Mouse (Mus musculus): ENCODE results near the gene Rab11fip5. TPM values are rescaled to one million over a fixed set of nuclear protein-coding genes. Genes with fewer than 3 reads are reported as not detected.
A peak's percentile ranks its signal among the peaks of the same experiment; 100 is the strongest.

Rab11fip5 gene
- total RNA-seq, 2 experiments from 2014 or later = 60.7 to 61.2 TPM

GRCm38 (mm10) chr6:85350157-85350556 is 24.3 kb downstream of the Rab11fip5 start:
- no peak for DNase-seq (ENCODE audit: low spot score in 2 of 2)

DNA sequence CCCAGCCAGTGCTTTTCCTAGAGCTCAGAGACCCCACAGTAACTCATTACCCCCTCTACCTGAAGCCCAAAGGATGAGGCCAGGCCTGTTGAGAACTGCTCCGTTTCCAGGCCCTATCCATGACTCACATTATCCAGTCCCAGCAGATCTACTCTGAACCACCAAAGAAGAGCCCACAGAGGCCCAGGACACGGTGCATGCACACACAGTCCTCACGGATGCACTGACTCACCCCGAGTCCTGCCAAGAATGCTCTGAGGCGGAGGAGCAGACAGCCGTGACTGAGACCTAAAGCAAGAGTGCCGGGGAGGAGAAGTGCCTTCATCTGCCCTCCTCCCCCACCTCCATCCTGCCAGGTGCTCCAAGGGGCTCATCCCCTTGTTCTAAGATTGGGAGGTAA is 25.2 kb downstream of the Rab11fip5 start:
- peak in 1 of 2 experiments; percentile 48 for DNase-seq (ENCODE audit: low spot score in 2 of 2)

GRCm38 (mm10) chr6:85348133-85348532 is 26.3 kb downstream of the Rab11fip5 start:
- no peak for DNase-seq (ENCODE audit: low spot score in 2 of 2)

GRCm38 (mm10) chr6:85346028-85346634 is 28.3 kb downstream of the Rab11fip5 start:
- peak; percentile 76 to 93 for DNase-seq (ENCODE audit: low spot score in 2 of 2)

- peak in 1 of 2 experiments; percentile 29 for DNase-seq (ENCODE audit: low spot score in 2 of 2)
Measured at GRCm38 (mm10) chr6:85344929-85345328, 29.5 kb downstream of the Rab11fip5 start.

GRCm38 (mm10) chr6:85343027-85343426 is 31.4 kb downstream of the Rab11fip5 start:
- DNase-seq (ENCODE audit: low spot score in 2 of 2) = no peak

DNA sequence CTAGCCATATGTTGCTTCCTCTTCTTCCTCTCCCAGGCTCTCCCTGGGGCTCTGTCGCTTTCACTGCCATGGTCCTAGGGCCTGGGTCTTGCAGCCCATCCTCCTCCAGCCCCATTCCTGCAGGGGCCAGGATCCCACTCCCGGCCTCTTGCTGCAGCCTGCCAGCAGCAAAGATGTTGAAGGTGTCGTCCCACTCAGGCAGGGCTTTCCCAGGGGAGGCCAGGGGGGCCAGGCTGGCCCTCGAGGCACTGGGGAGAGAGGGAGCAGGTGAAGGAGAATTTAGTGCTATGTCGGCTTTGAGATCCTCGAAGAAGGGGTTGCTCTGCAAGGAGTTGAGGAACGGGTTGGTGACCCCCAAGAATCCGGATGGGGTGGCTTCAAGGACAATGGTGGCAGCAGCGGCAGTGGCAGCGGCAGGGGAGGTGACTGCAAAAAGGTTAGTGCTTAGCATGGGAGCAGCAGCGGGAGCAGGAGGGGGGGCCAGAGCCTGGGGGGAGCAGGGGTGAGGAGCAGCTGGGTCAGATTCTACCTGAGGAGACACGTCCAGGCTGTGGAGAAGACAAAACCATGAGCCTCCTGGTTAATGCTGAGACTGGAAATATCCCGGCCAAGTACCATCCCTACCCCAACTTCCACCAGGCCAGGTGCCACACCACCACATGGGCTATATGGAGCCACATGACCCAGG is 32.5 kb downstream of the Rab11fip5 start:
- no peak for DNase-seq (ENCODE audit: low spot score in 2 of 2)

DNA sequence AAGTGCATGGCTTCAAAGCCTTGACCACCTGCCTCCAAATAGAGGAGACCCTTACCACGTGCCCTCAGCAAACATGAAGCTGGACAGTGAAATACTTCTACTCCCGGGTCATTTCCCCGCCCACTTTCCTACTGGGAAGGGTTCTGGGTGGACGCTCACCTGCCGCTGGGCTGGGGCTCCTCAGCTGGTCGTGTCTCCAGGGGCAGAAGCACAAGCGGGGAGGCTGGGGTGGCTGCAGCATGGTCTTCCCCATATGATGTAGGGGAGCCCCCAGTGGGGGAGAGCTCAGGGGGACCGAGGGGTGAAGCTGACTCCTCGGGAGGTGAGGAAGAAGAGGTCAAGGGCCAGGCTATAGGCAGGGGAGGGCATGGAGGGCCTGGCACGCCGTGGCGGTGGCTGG is 34.2 kb downstream of the Rab11fip5 start:
- no peak for DNase-seq (ENCODE audit: low spot score in 2 of 2)

- DNase-seq (ENCODE audit: low spot score in 2 of 2) = peak in 1 of 2 experiments; percentile 51
Measured at GRCm38 (mm10) chr6:85339273-85339901, 35.0 kb downstream of the Rab11fip5 start.

GRCm38 (mm10) chr6:85336944-85337343 is 37.5 kb downstream of the Rab11fip5 start:
- DNase-seq (ENCODE audit: low spot score in 2 of 2) = no peak

GRCm38 (mm10) chr6:85335352-85335751 is 39.1 kb downstream of the Rab11fip5 start:
- DNase-seq (ENCODE audit: low spot score in 2 of 2) = no peak

GRCm38 (mm10) chr6:85334851-85335250 is 39.6 kb downstream of the Rab11fip5 start:
- no peak for DNase-seq (ENCODE audit: low spot score in 2 of 2)

GRCm38 (mm10) chr6:85334251-85334650 is 40.2 kb downstream of the Rab11fip5 start:
- DNase-seq (ENCODE audit: low spot score in 2 of 2) = no peak

DNA sequence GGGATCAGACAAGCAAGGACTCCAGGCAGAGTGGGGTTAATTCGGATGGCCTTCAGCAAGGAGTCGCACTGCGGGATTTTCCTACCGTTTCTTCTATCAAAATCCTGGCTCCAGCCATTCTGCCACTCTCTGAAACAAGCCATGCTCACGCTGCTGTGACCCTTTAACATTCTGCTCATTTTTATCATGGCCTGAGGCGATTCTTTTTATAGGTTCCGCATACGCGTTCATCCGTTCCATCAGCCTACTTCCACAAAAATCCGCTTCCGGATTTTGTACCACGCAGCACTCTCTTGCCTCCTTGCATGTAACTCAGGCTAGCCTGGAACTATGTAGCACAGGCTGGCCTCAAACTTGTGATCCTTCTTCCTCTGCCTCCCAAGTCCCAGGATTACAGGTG is 40.7 kb downstream of the Rab11fip5 start:
- peak in 1 of 2 experiments; percentile 40 for DNase-seq (ENCODE audit: low spot score in 2 of 2)

DNA sequence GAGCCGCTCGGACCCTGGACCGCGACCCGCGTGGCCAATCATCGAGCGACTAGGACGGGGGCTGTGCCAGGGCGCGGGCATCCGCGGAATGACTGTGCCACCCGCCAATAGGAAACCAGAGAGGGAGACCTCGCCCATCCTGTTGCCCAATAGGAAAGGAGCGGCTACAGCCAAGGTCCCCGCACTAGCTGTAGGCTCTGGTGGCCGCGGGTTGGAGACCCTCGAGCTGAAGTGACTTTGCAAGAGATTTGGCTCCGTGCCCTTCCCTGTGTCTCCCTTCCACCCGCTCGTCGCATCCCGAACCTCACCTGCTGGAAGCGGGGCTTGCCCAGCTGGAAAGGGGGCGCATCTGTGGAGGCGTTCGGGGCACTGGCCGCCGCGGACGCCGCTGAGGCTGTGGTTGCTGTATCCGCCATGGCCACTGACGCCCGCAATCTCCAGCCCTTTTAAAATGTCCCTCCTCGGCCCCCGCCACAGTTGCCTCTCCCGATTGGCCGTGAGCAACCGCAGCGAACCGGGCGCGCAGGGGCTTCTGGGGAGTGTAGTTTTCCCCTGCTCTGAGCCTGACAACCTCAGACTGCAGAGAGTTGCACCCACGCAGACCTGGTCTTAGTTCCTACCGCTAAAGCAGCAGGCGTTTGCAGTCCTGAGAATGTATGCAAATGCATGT is 41.3 kb downstream of the Rab11fip5 start, which contains the start of gene Sfxn5:
Gene Sfxn5, minus strand, starts transcription at position 423 of the 670 bp plus-strand sequence.
- peak; percentile 96 to 97 for DNase-seq (ENCODE audit: low spot score in 2 of 2)

GRCm38 (mm10) chr6:85332351-85332999 is 42.0 kb downstream of the Rab11fip5 start:
- DNase-seq (ENCODE audit: low spot score in 2 of 2) = peak in 1 of 2 experiments; percentile 35

- DNase-seq (ENCODE audit: low spot score in 2 of 2) = no peak
Measured at GRCm38 (mm10) chr6:85331736-85332135, 42.7 kb downstream of the Rab11fip5 start.

DNA sequence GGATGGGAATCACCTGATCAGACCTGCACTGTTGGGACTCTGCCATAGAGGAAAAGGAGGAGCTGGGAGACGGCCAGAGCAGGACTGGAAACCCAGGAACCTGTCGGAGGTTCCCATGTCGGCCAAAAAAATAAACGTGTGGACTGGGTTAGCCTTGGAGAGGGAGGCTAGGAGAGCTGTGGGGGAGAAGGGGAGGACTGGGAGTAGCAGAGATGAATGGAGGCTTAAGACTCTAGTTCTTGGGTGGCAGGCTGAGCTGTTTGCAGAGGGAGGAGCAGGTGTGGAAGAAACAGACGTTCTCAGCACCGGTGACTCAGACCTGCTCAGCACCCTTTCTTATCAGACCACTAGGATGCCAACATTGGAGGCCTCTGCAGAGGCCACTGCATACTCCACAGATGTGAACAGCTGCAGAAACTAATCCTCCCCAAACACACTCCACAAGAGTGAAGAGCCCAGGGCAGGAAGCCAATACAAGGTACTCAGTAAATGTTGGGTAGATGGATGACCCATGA is 43.2 kb downstream of the Rab11fip5 start:
- no peak for DNase-seq (ENCODE audit: low spot score in 2 of 2)

GRCm38 (mm10) chr6:85329666-85330185 is 44.7 kb downstream of the Rab11fip5 start:
- no peak for DNase-seq (ENCODE audit: low spot score in 2 of 2)

DNA sequence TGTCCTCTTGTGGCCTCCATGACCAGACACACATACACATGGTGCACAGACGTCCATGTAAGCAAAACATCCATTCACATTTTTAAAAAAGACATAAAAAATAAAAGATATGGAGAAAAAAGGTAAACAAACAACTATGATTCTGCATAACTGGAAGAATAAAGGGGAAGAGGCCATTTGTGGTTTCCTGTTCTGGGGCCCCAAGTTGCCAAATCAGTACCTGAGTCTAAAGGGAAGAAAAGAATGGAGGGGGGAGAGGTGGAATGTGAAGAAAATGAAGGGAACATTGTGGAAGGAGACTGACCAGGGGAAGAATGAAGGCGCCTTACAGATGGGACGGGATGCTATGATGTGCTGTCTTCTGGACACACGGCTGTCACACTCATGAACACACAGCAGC is 47.9 kb downstream of the Rab11fip5 start:
- no peak for DNase-seq (ENCODE audit: low spot score in 2 of 2)

DNA sequence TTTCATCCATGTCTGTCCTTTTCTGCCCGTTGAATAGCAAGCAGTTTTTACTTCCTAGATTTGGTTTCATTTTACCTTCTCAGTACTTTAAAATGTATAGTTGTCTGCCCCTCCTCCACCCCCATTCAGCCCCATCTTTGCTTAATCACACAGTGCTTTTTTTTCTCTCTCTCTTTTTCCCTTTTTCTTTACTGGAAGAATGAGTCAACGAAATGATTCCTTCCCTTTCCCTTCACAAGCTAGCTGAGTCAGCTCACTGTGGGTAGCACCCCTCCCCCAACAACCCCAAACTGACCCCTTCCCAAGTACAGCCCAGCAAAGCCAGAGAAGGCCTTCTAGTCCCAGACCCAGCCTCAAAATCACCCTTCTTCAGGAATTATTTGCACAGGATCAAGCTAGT is 49.3 kb downstream of the Rab11fip5 start:
- no peak for DNase-seq (ENCODE audit: low spot score in 2 of 2)

All from layer of hippocampus, adult 18-20 months (tissue).